Mouse (Mus musculus) limb, embryonic 15.5 days (tissue): ENCODE data around the gene Mogat2. TPM values are rescaled to one million over a fixed set of nuclear protein-coding genes. Genes with fewer than 3 reads are reported as not detected.

Source experiments
- ATAC-seq: fragments of 200-750 bp; cut with Nextera tagmentation; 2 replicates; pipeline ENCODE4 v1.8.0; 2017; ENCODE audit warnings: low read depth, moderate TSS enrichment; ENCODE audit not compliant: insufficient number of reproducible peaks, low FRiP score, low TSS enrichment
- H3K27ac ChIP-seq: fragments of 300-500 bp; sonication (generic); 2 replicates; pipeline ENCODE4 v1.5.1; 2015; ENCODE audit warnings: moderate library complexity, mild to moderate bottlenecking, inconsistent platforms
- H3K27me3 ChIP-seq: fragments of 300-500 bp; sonication (generic); 2 replicates; pipeline ENCODE4 v1.6.1; 2015; ENCODE audit warnings: inconsistent platforms
- H3K36me3 ChIP-seq: fragments of 300-500 bp; sonication (generic); 2 replicates; pipeline ENCODE4 v1.6.1; 2015; ENCODE audit warnings: inconsistent platforms
- H3K4me1 ChIP-seq: fragments of 300-500 bp; sonication (generic); 2 replicates; pipeline ENCODE4 v1.6.1; 2015; ENCODE audit warnings: inconsistent platforms
- H3K4me2 ChIP-seq: fragments of 300-500 bp; sonication (generic); 2 replicates; pipeline ENCODE4 v1.6.1; 2015; ENCODE audit warnings: mild to moderate bottlenecking, inconsistent platforms
- H3K4me3 ChIP-seq: fragments of 300-500 bp; sonication (generic); 2 replicates; pipeline ENCODE4 v1.5.1; 2015; ENCODE audit warnings: mild to moderate bottlenecking, inconsistent platforms
- H3K9ac ChIP-seq: fragments of 300-500 bp; sonication (generic); 2 replicates; pipeline ENCODE4 v1.6.1; 2015; ENCODE audit warnings: inconsistent platforms
- H3K9me3 ChIP-seq: fragments of 300-500 bp; sonication (generic); 2 replicates; pipeline ENCODE4 v1.6.1; 2016; ENCODE audit warnings: inconsistent platforms
- WGBS: fragments of 180-500 bp; shearing (Covaris S2); methylation state at CpG from one replicate; pipeline ENCODE4 v1.1.7; 2015; 5-methylcytosine and 5-hydroxymethylcytosine counted together
- polyA plus RNA-seq: library from polyadenylated mRNA; unstranded; fragments of >200 nt; fragmentation: Nextera tagmentation; extraction: Ambion mirVana; gene quantifications from 2 replicates; pipeline ENCODE4 v1.2.1, GENCODE M21; 2015

The Mogat2 gene
- polyA plus RNA-seq, 1 experiment from 2014 or later = 3.4 TPM

DNA sequence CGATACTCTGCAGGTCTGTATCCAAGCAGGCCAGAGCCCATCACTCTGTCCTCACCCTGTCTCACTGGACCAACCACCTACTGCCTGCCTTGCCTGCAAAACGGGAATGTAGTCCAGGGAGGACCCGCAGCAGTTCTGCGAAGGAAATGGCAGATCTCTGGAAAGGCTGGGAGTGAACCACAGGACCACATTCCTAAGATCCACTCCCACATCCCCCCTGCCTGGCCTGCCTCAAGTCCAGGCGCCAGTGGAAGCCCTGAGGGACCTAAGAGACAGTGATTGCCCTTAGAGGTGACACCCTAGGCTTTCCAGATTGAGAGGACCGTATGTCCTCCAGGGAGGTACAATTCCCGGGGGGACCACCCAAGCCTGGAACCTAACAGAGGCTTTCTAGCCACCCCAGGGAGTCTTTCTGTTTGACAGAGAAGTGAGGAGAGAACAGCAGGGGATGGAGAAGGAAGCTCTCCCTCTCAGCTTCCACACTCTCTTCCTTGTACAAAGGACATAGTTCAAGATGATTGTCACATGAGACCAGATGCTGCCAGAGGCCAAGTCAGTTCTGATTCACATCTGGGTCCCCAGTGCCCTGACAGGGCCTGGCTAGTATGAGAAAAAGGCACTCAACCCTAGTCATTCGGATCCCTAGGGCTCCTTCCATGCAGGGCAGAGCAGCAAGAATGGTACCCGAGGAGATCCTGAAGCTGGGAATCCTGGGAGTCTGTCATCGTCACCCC lies 66.5 kb downstream of the Mogat2 start:
- no peaks in the 10 kb centered on the region for H3K27me3 ChIP-seq
- WGBS = 60% methylated on average over 10 of the region's 10 CpGs
- no peak overlapping the region for H3K27ac ChIP-seq
- no peaks in the 10 kb centered on the region for H3K9me3 ChIP-seq
- H3K4me2 ChIP-seq = no peak overlapping the region
- peaks cover 23% of the 10 kb centered on the region; the same call in 1 of the 2 replicates for H3K4me1 ChIP-seq
- H3K36me3 ChIP-seq = no peaks in the 10 kb centered on the region
- H3K4me3 ChIP-seq = no peak overlapping the region
- no peak overlapping the region for H3K9ac ChIP-seq
- ATAC-seq = no peak

DNA sequence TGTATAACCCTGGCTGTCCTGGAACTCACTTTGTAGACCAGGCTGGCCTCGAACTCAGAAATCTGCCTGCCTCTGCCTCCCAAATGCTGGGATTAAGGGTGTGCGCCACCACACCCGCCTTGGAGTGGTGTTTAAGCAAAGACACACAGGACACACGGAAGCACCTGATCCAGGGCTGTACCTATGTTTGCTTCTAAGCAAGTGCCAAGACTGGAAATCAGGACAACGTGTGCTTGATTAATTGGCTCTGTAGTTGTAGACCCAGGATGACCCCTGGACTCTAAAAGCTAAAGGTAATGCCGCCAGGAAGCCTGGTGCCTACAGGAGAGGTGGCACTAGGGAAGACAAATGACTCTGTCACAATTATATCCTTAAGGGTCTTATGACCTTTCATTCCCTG lies 67.9 kb downstream of the Mogat2 start:
- 86% methylated on average over 6 of the region's 6 CpGs for WGBS
- H3K27ac ChIP-seq = no peak overlapping the region

DNA sequence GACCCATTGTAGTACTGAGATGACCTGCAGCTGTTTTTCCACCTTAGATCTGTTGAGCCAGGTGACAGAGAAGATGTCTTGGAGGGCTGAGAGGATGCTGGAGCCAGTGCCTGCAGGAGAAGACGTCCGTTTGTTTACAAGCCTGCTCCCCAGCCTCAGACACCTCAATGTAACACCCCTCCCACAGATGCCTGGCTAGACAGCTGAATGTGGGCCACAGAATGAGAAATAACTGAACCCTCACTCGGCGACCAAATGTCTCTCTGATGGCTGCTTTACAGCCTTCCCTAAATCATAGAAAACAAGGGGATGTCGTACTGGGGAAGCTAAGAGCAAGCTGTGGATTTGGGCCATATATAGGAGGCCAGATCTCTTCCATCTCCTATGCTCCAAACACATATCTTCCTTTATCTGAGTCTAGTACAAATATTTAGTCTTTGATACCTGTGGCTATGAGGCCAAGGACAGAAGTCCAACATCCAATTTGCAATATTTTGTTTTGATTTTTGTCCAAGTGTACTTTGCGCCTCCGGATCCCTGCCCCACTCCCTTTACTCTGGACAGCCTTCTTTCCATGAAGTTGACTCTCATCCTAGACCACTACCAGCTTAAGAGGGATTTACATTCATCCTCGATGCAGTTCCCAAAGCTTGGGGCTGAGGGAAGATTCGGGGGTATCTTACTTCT lies 68.6 kb downstream of the Mogat2 start:
- H3K27ac ChIP-seq = no peak overlapping the region
- H3K4me3 ChIP-seq = no peak overlapping the region
- no peak overlapping the region for H3K4me2 ChIP-seq
- WGBS = 73% methylated on average over 9 of the region's 9 CpGs
- no peaks in the 10 kb centered on the region for H3K27me3 ChIP-seq
- H3K9me3 ChIP-seq = no peaks in the 10 kb centered on the region
- no peak for ATAC-seq
- H3K9ac ChIP-seq = no peak overlapping the region
- no peaks in the 10 kb centered on the region for H3K36me3 ChIP-seq
- H3K4me1 ChIP-seq = peaks cover 23% of the 10 kb centered on the region; the same call in 1 of the 2 replicates

More for the DNA sequence above, 67.9 kb downstream of the Mogat2 start:
- no peaks in the 10 kb centered on the region for H3K36me3 ChIP-seq
- no peak for ATAC-seq
- no peak overlapping the region for H3K9ac ChIP-seq
- H3K4me1 ChIP-seq = peaks cover 23% of the 10 kb centered on the region; the same call in 1 of the 2 replicates
- no peaks in the 10 kb centered on the region for H3K27me3 ChIP-seq
- H3K4me2 ChIP-seq = no peak overlapping the region
- no peak overlapping the region for H3K4me3 ChIP-seq
- no peaks in the 10 kb centered on the region for H3K9me3 ChIP-seq

Other genes starting within 250 kb of the Mogat2 start
- 15.6 and 16.7 TPM in 2 replicates for gene Uvrag, start 97.5 kb downstream of the Mogat2 start, polyA plus RNA-seq
- 139 and 142 TPM in 2 replicates for gene Dgat2, start 55.9 kb downstream of the Mogat2 start, polyA plus RNA-seq
- 10.2 and 11.5 TPM in 2 replicates for gene Map6, start 28.8 kb upstream of the Mogat2 start, polyA plus RNA-seq
- gene Serpinh1, start 114.6 kb upstream of the Mogat2 start, polyA plus RNA-seq = 2,485 and 2,692 TPM in 2 replicates
- 13.8 and 15.9 TPM in 2 replicates for gene Gdpd5, start 142.8 kb upstream of the Mogat2 start, polyA plus RNA-seq
- gene Klhl35, start 227.4 kb upstream of the Mogat2 start, polyA plus RNA-seq = 0.46 and 1.3 TPM in 2 replicates
- gene Rps3, start 245.1 kb upstream of the Mogat2 start, polyA plus RNA-seq = 658 and 763 TPM in 2 replicates